Mouse (Mus musculus): ENCODE measurements at regions not wholly inside any gene's neighbourhood (a gene's known extent, or its start where the extent isn't known, plus 50 kb on each side); places are given as distances from the start of the nearest gene placed in this dataset.
A peak's percentile ranks its signal among the peaks of the same experiment; 100 is the strongest.

- no peaks in the 10 kb centered on the region for H3K36me3 ChIP-seq
- no peak overlapping the region for H3K4me2 ChIP-seq
- no peak overlapping the region for H3K27ac ChIP-seq
- peaks cover 10% of the 10 kb centered on the region; the same call in 1 of the 2 replicates for H3K4me1 ChIP-seq
- no peak overlapping the region for H3K4me3 ChIP-seq
- H3K27me3 ChIP-seq (replicated peaks), result peaks cover 13% of the 10 kb centered on the region
- 0 out of 2 replicates have a peak, but pooled peaks have one; percentile 37 for ATAC-seq
- 31% methylated on average over 5 of the region's 5 CpGs for WGBS (ENCODE audit: insufficient replicate concordance)
- no peaks in the 10 kb centered on the region for H3K9me3 ChIP-seq (replicated peaks)
- H3K9ac ChIP-seq, result no peak overlapping the region
Measured at GRCm38 (mm10) chr5:148454200-148454599, 54.5 kb upstream of the Slc7a1 start.

- H3K27me3 ChIP-seq (replicated peaks), result peaks cover 16% of the 10 kb centered on the region
- no peak overlapping the region for H3K4me3 ChIP-seq
- H3K9ac ChIP-seq, result no peak overlapping the region
- H3K36me3 ChIP-seq, result no peaks in the 10 kb centered on the region
- H3K27ac ChIP-seq, result no peak overlapping the region
- H3K4me1 ChIP-seq, result peaks cover 10% of the 10 kb centered on the region; the same call in 1 of the 2 replicates
- no peak overlapping the region for H3K4me2 ChIP-seq
- 76% methylated on average over 12 of the region's 12 CpGs for WGBS (ENCODE audit: insufficient replicate concordance)
- H3K9me3 ChIP-seq (replicated peaks), result no peaks in the 10 kb centered on the region
- ATAC-seq, result no peak
Measured at GRCm38 (mm10) chr5:148453776-148454175, 54.1 kb upstream of the Slc7a1 start.

GRCm38 (mm10) chr5:148452909-148453632, 53.4 kb upstream of the Slc7a1 start:
- peaks cover 17% of the 10 kb centered on the region for H3K27me3 ChIP-seq (replicated peaks)
- H3K4me2 ChIP-seq, result no peak overlapping the region
- H3K9ac ChIP-seq, result no peak overlapping the region
- H3K9me3 ChIP-seq (replicated peaks), result no peaks in the 10 kb centered on the region
- no peak overlapping the region for H3K27ac ChIP-seq
- peaks cover 10% of the 10 kb centered on the region; the same call in 1 of the 2 replicates for H3K4me1 ChIP-seq
- H3K4me3 ChIP-seq, result no peak overlapping the region
- no peaks in the 10 kb centered on the region for H3K36me3 ChIP-seq
- ATAC-seq, result no peak
- WGBS (ENCODE audit: insufficient replicate concordance), result 69% methylated on average over 17 of the region's 17 CpGs

GRCm38 (mm10) chr5:148451811-148452210, 52.1 kb upstream of the Slc7a1 start:
- no peaks in the 10 kb centered on the region for H3K9me3 ChIP-seq (replicated peaks)
- no peak overlapping the region for H3K27ac ChIP-seq
- no peak overlapping the region for H3K9ac ChIP-seq
- H3K4me3 ChIP-seq, result no peak overlapping the region
- no peak overlapping the region for H3K4me2 ChIP-seq
- H3K36me3 ChIP-seq, result no peaks in the 10 kb centered on the region
- no peak for ATAC-seq
- 31% methylated on average over 7 of the region's 7 CpGs for WGBS (ENCODE audit: insufficient replicate concordance)
- H3K4me1 ChIP-seq, result peaks cover 10% of the 10 kb centered on the region; the same call in 1 of the 2 replicates
- H3K27me3 ChIP-seq (replicated peaks), result peaks cover 17% of the 10 kb centered on the region

- Histone ChIP-seq H3K27ac (no peak overlapping the region), H3K4me3 (no peak overlapping the region), H3K36me3 (no peaks in the 10 kb centered on the region), H3K4me1 (peaks cover 10% of the 10 kb centered on the region; the same call in 1 of the 2 replicates), H3K27me3 (replicated peaks) (peaks cover 17% of the 10 kb centered on the region), H3K9ac (no peak overlapping the region), H3K9me3 (replicated peaks) (no peaks in the 10 kb centered on the region), H3K4me2 (no peak overlapping the region)
- ATAC-seq, result peak; percentile 52; the same call in 1 of the 2 replicates
- WGBS (ENCODE audit: insufficient replicate concordance), result 22% methylated on average over 11 of the region's 11 CpGs
Measured at GRCm38 (mm10) chr5:148450924-148451323, 51.2 kb upstream of the Slc7a1 start.
